ENCODE assay signal across 24 mouse cellular contexts in the genomic region with DNA sequence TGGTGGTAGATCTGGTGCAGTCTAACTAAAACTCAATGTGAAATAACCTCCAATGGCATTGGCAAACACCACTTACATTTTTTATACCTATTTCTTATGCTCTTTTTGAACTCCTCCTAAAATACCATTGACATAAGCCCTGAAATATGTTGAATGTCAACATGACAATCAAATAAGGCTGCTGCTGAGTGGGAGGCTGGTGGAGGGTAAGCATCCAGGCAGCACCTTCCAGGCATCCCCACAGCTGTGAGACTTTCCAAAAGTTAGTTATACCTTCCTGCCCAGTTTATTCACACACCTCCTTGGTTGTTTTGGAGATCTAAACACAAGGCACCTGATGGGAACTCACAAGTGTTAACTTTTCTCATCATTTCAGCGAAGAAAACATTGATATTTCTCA.
DNase-seq lines count a peak whose midpoint lies in the region; ATAC-seq and TF ChIP-seq lines count a peak whose summit lies in the region.
"Had no signal": no experiment of that assay in that cellular context is flagged by ENCODE, and none has a peak within 500 bp of the region (broad histone marks: within the 10 kb centered on the region; RNA-seq: fewer than 3 reads in every experiment).

No protein-coding gene starts in this region.

- H3K4me2 ChIP-seq in lung, embryonic 15.5 days, result no peak overlapping the region
- H3K4me2 ChIP-seq in lung, postnatal 0 days (replicated peaks; ENCODE audit: low read depth, low read length), result no peak overlapping the region
- H3K4me2 ChIP-seq: embryonic facial prominence, embryonic 12.5 days; forebrain, embryonic 13.5 days; forebrain, embryonic 15.5 days had no signal

- peak; percentile 42 for DNase-seq in heart, adult 11 months
- DNase-seq in heart, adult 9 months (ENCODE audit: low spot score in 2 of 2), result no peak
- no peak for DNase-seq in lung, postnatal 4 days
- DNase-seq in lung, postnatal 0 days (ENCODE audit: low spot score), result peak; percentile 32
- DNase-seq in lung, postnatal 10 days, result no peak
- DNase-seq: adrenal gland, adult 8-10 months; adrenal gland, postnatal 14 days; adrenal gland, postnatal 36 days; B cell, adult 2 months; cerebellum, adult 11-12 months; cerebellum, adult 2 months; cerebellum, adult 9-10 months; cerebellum, postnatal 10 days; cerebellum, postnatal 25 days had no signal

- no peak overlapping the region for H3K27ac ChIP-seq in lung, embryonic 15.5 days
- H3K27ac ChIP-seq in lung, postnatal 0 days (ENCODE audit: low read length), result no peak overlapping the region
- H3K27ac ChIP-seq: embryonic facial prominence, embryonic 10.5 days; embryonic facial prominence, embryonic 12.5 days; forebrain, embryonic 13.5 days; forebrain, embryonic 15.5 days had no signal

- TF ChIP-seq EP300 in lung, postnatal 0 days (IDR thresholded peaks at IDR 0.05), result 0 out of 2 replicates have a peak, but pooled peaks have one; percentile 30

- H3K9me3 ChIP-seq in lung, embryonic 15.5 days, result no peaks in the 10 kb centered on the region
- H3K9me3 ChIP-seq in lung, postnatal 0 days (ENCODE audit: low read length), result no peaks in the 10 kb centered on the region
- H3K9me3 ChIP-seq: embryonic facial prominence, embryonic 10.5 days; embryonic facial prominence, embryonic 12.5 days; forebrain, embryonic 13.5 days; forebrain, embryonic 15.5 days had no signal

- peak; percentile 62; the same call in 1 of the 2 replicates for ATAC-seq in lung, embryonic 15.5 days (ENCODE audit: borderline replicate concordance, extremely low read depth, low FRiP score, low TSS enrichment)
- ATAC-seq in lung, postnatal 0 days, result no peak
- ATAC-seq: activated CD4-positive, CD25-positive, alpha-beta regulatory T cell, adult 4 months; CD4-positive, CD25-positive, alpha-beta regulatory T cell, adult 4 months; forebrain, embryonic 13.5 days; forebrain, embryonic 15.5 days; Patski had no signal

- H3K4me3 ChIP-seq in lung, embryonic 15.5 days, result no peak overlapping the region
- H3K4me3 ChIP-seq in lung, postnatal 0 days (ENCODE audit: low read depth, low read length), result no peak overlapping the region
- H3K4me3 ChIP-seq: embryonic facial prominence, embryonic 10.5 days; embryonic facial prominence, embryonic 12.5 days; forebrain, embryonic 13.5 days; forebrain, embryonic 15.5 days had no signal

- H3K27me3 ChIP-seq in lung, embryonic 15.5 days, result no peaks in the 10 kb centered on the region
- no peaks in the 10 kb centered on the region for H3K27me3 ChIP-seq in lung, postnatal 0 days (replicated peaks; ENCODE audit: insufficient read depth, low read length)
- H3K27me3 ChIP-seq: CH12.LX; embryonic facial prominence, embryonic 12.5 days; forebrain, embryonic 13.5 days; forebrain, embryonic 15.5 days; Patski had no signal

- 75% methylated on average over 1 of the region's 1 CpGs for WGBS in lung, embryonic 15.5 days
- 68% methylated on average over 1 of the region's 1 CpGs for WGBS in lung, postnatal 0 days

- H3K36me3 ChIP-seq in lung, embryonic 15.5 days, result peaks cover 14% of the 10 kb centered on the region
- no peaks in the 10 kb centered on the region for H3K36me3 ChIP-seq in lung, postnatal 0 days (ENCODE audit: insufficient read depth, low read length)
- H3K36me3 ChIP-seq: embryonic facial prominence, embryonic 10.5 days; embryonic facial prominence, embryonic 12.5 days; forebrain, embryonic 15.5 days; G1E had no signal

- H3K4me1 ChIP-seq in lung, embryonic 15.5 days, result no peaks in the 10 kb centered on the region
- H3K4me1 ChIP-seq in lung, postnatal 0 days (ENCODE audit: insufficient read depth, low read depth, low read length), result no peaks in the 10 kb centered on the region
- H3K4me1 ChIP-seq: embryonic facial prominence, embryonic 10.5 days; embryonic facial prominence, embryonic 12.5 days; forebrain, embryonic 13.5 days; forebrain, embryonic 15.5 days had no signal

- no peak overlapping the region for H3K9ac ChIP-seq in lung, embryonic 15.5 days
- H3K9ac ChIP-seq in lung, postnatal 0 days (replicated peaks; ENCODE audit: low read depth), result no peak overlapping the region
- H3K9ac ChIP-seq: embryonic facial prominence, embryonic 12.5 days; forebrain, embryonic 13.5 days; forebrain, embryonic 15.5 days had no signal

- no peak for TF ChIP-seq CTCF in lung, postnatal 0 days (IDR thresholded peaks at IDR 0.05)

Comparison
In these comparisons a context has a peak if more than half of its experiments do, and no peak if none do; other contexts are left out.
1. DNase-seq: peak in heart, adult 11 months (single experiment) and lung, postnatal 0 days (single experiment); none in heart, adult 9 months (0 of 2), lung, postnatal 4 days (0 of 2) and lung, postnatal 10 days (single experiment).